Mouse (Mus musculus) left cerebral cortex, postnatal 4 days (tissue): Measurements from ENCODE around the gene Trim43b. TPM values are rescaled to one million over a fixed set of nuclear protein-coding genes. Genes with fewer than 3 reads are reported as not detected.
"Not testable (repeated sequence)": the region's sequence is repeated elsewhere in the genome, so short reads cannot be mapped to it uniquely, and the experiment has no call there.

Experiments used
- DNase-seq: peaks from one replicate; pipeline ENCODE4 v3.0.0-alpha.2; 2022
- intact Hi-C: fragments of 180-260 bp; cut with DNase I; formaldehyde crosslinking; loops from one replicate; pipeline ENCODE4 v1.15.1; 2025
- total RNA-seq, 2 experiments: library from RNA; stranded (reverse); gene quantifications; 2 replicates each; pipeline ENCODE4 v1.2.3; 2021

Gene Trim43b
- not detected for total RNA-seq

DNA sequence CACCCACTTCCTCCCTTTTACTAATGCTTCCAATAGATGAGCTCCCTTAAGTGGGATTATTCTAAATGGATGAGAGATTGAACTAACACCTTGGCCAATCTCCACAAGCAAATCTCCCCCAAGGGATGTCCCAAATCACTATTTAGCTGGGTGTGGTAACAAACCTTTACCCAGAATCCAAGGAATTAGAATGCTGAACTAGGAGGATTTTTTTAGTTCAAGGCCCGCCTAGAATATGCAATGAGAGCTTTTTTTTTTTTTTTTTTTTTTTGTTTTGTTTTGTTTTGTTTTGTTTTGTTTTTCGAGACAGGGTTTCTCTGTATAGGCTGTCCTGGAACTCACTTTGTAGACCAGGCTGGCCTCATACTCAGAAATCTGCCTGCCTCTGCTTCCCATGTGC lies at the start of gene Trim43b:
Gene Trim43b, minus strand, starts transcription at position 101 of the 400 bp plus-strand sequence.
- intact Hi-C loops, DNase-seq: not testable (repeated sequence)

DNA sequence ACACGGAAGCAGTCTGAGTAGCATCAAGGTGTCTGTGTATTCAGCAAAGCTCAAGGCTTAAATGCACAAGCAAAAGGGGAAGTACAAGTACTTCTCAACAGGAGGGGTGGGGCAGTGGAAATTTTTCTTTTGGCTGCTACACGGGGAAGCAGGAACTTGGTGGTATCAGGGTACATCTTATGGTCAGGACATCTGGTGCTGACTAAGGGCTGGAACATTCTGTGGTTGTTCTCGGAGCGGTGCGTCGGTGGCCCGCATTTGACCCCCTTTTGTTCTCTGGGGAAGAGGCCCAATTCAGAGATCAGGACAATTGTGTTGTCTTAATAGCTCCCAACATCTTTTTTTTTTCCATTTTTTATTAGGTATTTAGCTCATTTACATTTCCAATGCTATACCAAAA lies 11.9 kb upstream of the Trim43b start:
- DNase-seq, intact Hi-C loops: not testable (repeated sequence)

DNA sequence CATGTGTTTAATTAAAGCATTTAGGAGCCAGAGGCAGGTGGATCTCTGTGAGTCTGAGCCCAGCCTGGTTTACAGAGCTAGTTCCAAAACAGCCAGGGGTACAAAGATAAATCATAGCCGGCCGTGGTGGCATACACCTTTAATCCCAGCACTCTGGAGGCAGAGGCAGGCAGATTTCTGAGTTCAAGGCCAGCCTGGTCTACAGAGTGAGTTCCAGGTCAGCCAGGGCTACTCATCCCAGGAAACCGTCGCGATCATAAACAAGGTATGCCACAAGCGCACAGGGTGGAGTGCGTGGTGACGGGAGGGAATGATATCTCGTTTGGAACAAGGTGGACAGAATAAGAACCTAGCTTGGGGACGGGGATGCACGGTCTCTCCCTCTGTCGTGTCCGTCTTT lies 5.9 kb downstream of the Trim43b start:
- DNase-seq, intact Hi-C loops: not testable (repeated sequence)

DNA sequence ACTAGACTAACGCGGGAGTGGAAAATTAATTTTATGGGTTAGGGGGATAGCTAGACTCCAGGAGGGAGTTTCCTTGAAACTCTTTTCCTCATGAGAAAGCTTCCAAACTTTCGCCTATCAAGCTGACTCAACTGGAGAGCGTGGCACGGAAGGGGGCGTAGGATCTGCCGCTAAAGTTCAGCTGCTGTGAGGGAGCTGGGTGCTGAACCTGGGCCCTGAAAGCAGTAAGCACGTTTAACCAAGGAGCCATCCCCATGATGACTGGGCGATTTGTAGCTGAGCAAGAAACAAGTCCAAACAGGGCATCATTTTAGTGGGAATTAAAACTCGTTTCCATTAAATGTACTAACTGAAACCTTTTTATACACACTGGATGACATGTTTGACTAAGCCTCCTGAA lies 13.0 kb downstream of the Trim43b start:
- DNase-seq, intact Hi-C loops: not testable (repeated sequence)

DNA sequence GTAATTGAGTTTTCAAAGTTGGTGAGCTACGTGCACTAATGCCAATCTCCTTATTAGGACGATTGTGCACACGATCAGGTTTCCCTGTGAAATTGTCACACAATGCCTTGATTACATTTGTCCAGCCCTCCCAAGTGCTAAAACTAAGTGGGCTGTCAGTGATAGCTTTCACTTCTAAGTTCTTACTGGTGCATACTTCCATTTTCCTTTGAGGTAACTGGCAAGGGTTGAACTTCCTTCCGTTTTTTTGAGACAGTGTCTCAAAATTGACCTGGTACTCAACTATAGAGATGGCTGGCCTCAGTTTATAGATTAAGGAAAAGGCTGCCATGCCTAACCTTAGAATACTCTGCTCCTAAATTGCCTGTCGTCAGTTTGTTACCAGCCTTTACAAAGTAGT lies 16.1 kb downstream of the Trim43b start:
- intact Hi-C loops, DNase-seq: not testable (repeated sequence)

DNA sequence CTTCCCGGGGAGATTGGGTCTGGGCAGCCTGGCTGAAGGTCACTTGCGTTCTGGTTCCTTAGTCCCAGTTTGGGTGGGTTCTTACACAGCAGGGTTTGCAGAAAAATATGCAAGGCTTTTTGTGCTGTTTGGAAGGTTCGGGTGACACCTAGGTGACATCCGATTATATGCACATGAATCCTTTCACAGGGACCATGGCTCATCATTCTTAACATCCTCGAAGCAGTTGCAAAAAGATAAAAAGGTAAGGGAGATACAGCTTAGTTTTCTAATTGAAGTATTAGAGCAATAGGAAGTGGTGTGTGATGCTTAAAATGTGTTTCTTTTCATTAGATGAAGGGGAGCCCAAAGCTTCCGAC lies 25.5 kb downstream of the Trim43b start:
- DNase-seq, intact Hi-C loops: not testable (repeated sequence)

DNA sequence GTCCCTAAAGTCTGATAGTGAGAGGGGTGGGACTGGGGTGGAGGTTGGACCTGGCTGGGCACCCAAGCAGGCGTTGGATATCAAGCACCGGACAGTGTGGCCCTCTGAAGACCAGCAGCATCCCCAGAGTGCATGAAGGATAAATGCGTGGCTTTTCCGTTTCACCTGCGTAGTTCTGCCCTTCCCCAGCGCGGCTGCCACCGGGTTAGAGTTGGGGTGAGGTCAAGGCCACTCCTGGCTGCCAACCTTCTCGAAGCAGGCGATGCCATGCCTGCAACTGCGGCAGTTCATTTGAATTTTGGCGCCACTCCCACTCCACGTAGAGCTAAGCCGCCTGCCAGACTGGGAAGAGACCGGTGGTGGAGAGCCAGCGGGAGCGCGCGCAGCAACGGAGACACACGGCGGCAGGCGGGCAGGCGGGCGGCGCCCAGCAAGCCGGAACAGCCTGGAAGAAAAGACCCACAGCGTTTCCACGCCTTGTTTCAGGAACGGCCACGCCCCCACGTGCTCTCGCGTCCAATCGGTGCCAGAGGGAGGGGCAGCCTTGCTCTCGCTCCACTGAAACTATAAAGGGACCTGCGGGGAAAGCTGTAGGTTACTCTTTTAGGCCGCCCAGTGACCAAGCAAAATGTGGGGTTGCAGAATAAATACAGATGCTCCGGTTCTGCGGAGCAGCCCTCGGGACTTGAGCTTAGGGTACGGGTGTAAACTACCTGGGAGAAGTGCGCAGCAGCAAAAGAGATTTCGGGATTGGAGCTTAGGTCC lies 26.1 kb downstream of the Trim43b start:
- peak; percentile 88 for DNase-seq
- intact Hi-C loops, result not testable (repeated sequence)

Other genes starting within 250 kb of the Trim43b start
- not detected for gene Bcl2a1a, start 135.9 kb downstream of the Trim43b start, total RNA-seq
- gene Bcl2a1b, start 106.4 kb upstream of the Trim43b start, total RNA-seq, result under 1 TPM in 1 of 2 experiments, not detected in 1; 0.77 TPM
- not detected for gene Gm29094, start 106.5 kb upstream of the Trim43b start, total RNA-seq
- gene Mthfs, start 117.8 kb upstream of the Trim43b start, total RNA-seq, result 10 to 100 TPM; 30.0 to 32.6 TPM